Mouse (Mus musculus) embryonic facial prominence, embryonic 14.5 days (tissue): Measurements from ENCODE around the gene Gm42906. TPM values are rescaled to one million over a fixed set of nuclear protein-coding genes. Genes with fewer than 3 reads are reported as not detected.

Source experiments
- ATAC-seq: fragments of 200-750 bp; cut with Nextera tagmentation; 2 replicates; pipeline ENCODE4 v1.8.0; 2017; ENCODE audit warnings: low read depth, moderate number of reproducible peaks, moderate TSS enrichment
- DNase-seq: peaks from one replicate; pipeline ENCODE4 v3.0.0-alpha.2; 2015; ENCODE audit warnings: low spot score
- H3K27ac ChIP-seq: fragments of 300-500 bp; sonication (generic); replicated peaks from 2 replicates; pipeline ENCODE4 v1.5.1; 2014; ENCODE audit warnings: low read depth, mild to moderate bottlenecking, low read length, moderate library complexity
- H3K27me3 ChIP-seq: fragments of 300-500 bp; sonication (generic); replicated peaks from 2 replicates; pipeline ENCODE4 v1.6.1; 2014; ENCODE audit warnings: low read length; ENCODE audit not compliant: control insufficient read depth, insufficient read depth
- H3K36me3 ChIP-seq: fragments of 300-500 bp; sonication (generic); 2 replicates; pipeline ENCODE4 v1.6.1; 2014; ENCODE audit warnings: low read length, mixed read lengths; ENCODE audit not compliant: control insufficient read depth, insufficient read depth
- H3K4me1 ChIP-seq: fragments of 300-500 bp; sonication (generic); 2 replicates; pipeline ENCODE4 v1.6.1; 2014; ENCODE audit warnings: antibody characterized with exemption, low read length; ENCODE audit not compliant: control insufficient read depth, insufficient read depth
- H3K4me2 ChIP-seq: fragments of 300-500 bp; sonication (generic); 2 replicates; pipeline ENCODE4 v1.6.1; 2014; ENCODE audit warnings: low read depth, mild to moderate bottlenecking, low read length, moderate library complexity, mixed read lengths
- H3K4me3 ChIP-seq: fragments of 300-500 bp; sonication (generic); 2 replicates; pipeline ENCODE4 v1.5.1; 2014; ENCODE audit warnings: low read depth, mild to moderate bottlenecking, low read length
- H3K9ac ChIP-seq: fragments of 300-500 bp; sonication (generic); 2 replicates; pipeline ENCODE4 v1.6.1; 2014; ENCODE audit warnings: low read depth, mild to moderate bottlenecking, low read length, moderate library complexity, mixed read lengths
- H3K9me3 ChIP-seq: fragments of 300-500 bp; sonication (generic); 2 replicates; pipeline ENCODE4 v1.6.1; 2016; ENCODE audit warnings: low read length; ENCODE audit not compliant: control insufficient read depth
- WGBS: fragments of 180-500 bp; shearing (Covaris S2); extraction: QIAGEN DNeasy Blood & Tissue Kit; methylation state at CpG from one replicate; pipeline ENCODE4 v1.1.7; 2014; 5-methylcytosine and 5-hydroxymethylcytosine counted together
- polyA plus RNA-seq: library from polyadenylated mRNA; unstranded; fragments of >200 nt; fragmentation: Nextera tagmentation; extraction: Ambion mirVana; gene quantifications from 2 replicates; pipeline ENCODE4 v1.2.1, GENCODE M21; 2014

Gm42906 gene
- polyA plus RNA-seq, 1 experiment from 2014 or later: not detected

DNA sequence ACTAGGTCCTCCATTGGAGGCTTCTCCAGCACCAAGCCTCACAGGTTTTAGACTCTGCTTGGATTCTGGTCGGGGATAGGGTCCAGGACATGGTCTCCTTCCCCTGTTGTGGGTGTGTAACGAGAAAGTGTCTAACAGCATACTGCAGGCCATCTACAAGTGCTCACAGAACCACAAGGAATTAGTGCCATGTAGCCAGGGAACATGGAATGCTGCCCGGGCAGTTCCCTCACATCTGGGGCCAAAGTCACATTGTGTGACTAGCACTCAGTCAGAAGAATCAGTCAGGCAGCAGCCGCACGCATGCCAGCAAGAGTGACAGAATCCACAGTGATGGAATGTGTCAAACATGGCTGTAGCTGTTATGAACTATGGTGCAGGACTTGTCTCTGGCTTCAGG is 261.7 kb downstream of the Gm42906 start:
- no peak for ATAC-seq
- Histone ChIP-seq H3K4me2 (no peak overlapping the region), H3K27me3 (no peaks in the 10 kb centered on the region), H3K27ac (no peak overlapping the region), H3K9me3 (no peaks in the 10 kb centered on the region), H3K4me1 (0 out of 2 replicates have a peak, but pooled peaks cover 3% of the 10 kb centered on the region), H3K4me3 (no peak overlapping the region), H3K36me3 (no peaks in the 10 kb centered on the region), H3K9ac (no peak overlapping the region)
- DNase-seq: no peak
- 68% methylated on average over 5 of the region's 5 CpGs for WGBS

DNA sequence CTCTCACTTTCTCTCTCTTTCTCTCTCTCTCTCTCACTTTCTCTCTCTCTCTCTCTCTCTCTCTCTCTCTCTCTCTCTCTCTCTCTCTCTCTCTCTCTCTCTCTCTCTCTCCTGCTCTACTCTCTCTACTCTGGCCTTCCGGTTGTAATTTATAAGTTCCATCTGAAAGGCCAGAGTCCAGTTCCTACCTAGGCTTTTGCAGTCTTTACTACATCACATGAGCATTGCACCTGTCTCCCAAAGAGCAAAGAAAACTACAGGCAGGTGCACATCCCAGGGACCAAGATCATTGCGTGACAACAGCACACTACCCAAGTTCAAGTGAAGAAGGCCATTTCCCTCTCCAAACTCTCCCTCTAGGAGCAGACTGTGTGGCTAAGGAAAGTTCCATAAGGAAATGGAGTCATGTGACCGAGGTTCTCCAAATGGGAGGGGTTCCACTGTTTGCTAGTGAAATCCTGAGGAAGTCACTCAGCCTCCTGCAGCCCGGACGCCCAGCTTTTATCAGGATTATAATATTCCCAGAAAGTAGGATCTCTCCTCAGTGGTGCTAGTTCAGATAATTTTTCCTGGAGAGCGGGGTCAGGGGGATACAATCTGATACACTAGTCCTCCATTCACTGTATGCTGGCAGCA is 262.5 kb downstream of the Gm42906 start:
- no peak overlapping the region for H3K4me3 ChIP-seq
- DNase-seq: no peak
- no peak overlapping the region for H3K4me2 ChIP-seq
- H3K36me3 ChIP-seq: no peaks in the 10 kb centered on the region
- no peaks in the 10 kb centered on the region for H3K9me3 ChIP-seq
- H3K27ac ChIP-seq: no peak overlapping the region
- whole genome bisulfite sequencing: 80% methylated on average over 6 of the region's 6 CpGs
- H3K27me3 ChIP-seq: no peaks in the 10 kb centered on the region
- ATAC-seq: no peak
- 0 out of 2 replicates have a peak, but pooled peaks cover 3% of the 10 kb centered on the region for H3K4me1 ChIP-seq
- H3K9ac ChIP-seq: no peak overlapping the region

DNA sequence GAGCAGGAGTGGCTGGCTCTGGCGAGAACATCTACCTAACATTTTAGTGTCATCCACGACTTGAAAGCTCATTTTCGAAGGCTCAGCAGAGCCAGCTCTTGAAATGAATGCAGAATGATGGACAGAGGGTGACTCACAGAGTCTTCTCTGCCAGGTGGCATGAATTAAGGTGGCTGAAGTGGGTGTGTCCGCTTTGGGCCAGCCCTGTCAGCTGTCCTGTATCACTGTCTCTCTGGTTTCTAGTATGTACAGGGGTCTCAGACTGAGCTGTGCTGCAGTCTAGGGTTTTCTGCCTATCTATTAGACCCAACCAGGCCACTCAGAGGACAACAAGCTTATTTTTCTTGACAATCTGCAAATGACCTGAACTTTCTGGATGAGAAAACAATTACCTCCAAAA is 263.1 kb downstream of the Gm42906 start:
- H3K27me3 ChIP-seq: no peaks in the 10 kb centered on the region
- H3K4me2 ChIP-seq: no peak overlapping the region
- peak overlapping the region; percentile 5; the same call in 1 of the 2 replicates for H3K27ac ChIP-seq
- ATAC-seq: no peak
- DNase-seq: no peak
- no peaks in the 10 kb centered on the region for H3K9me3 ChIP-seq
- no peak overlapping the region for H3K9ac ChIP-seq
- no peak overlapping the region for H3K4me3 ChIP-seq
- H3K4me1 ChIP-seq: 0 out of 2 replicates have a peak, but pooled peaks cover 3% of the 10 kb centered on the region
- WGBS: 51% methylated on average over 4 of the region's 4 CpGs
- H3K36me3 ChIP-seq: no peaks in the 10 kb centered on the region

DNA sequence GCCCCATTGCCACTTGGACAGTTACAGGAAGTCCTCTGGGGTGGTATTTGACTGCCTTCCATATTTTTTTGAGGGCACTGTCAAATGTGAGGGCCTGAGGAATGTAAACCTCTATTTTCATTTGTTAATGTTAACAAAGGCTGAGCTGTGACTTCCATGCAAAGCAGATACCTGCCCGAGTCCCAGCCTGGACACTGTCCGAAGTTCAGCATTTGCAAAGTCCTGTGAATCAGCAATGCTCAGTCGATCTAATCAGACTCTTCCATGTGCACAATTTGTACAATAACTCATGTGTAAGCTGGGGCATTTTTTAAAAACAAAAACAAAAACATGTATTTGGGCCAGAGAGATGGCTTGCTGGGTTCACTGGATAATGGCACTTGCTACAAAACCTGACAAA is 265.3 kb downstream of the Gm42906 start:
- H3K36me3 ChIP-seq: no peaks in the 10 kb centered on the region
- WGBS: 95% methylated on average over 3 of the region's 3 CpGs
- no peak overlapping the region for H3K4me2 ChIP-seq
- no peak overlapping the region for H3K27ac ChIP-seq
- DNase-seq (no peak), ATAC-seq (no peak)
- no peak overlapping the region for H3K4me3 ChIP-seq
- no peaks in the 10 kb centered on the region for H3K4me1 ChIP-seq
- H3K9me3 ChIP-seq: no peaks in the 10 kb centered on the region
- no peaks in the 10 kb centered on the region for H3K27me3 ChIP-seq
- no peak overlapping the region for H3K9ac ChIP-seq

DNA sequence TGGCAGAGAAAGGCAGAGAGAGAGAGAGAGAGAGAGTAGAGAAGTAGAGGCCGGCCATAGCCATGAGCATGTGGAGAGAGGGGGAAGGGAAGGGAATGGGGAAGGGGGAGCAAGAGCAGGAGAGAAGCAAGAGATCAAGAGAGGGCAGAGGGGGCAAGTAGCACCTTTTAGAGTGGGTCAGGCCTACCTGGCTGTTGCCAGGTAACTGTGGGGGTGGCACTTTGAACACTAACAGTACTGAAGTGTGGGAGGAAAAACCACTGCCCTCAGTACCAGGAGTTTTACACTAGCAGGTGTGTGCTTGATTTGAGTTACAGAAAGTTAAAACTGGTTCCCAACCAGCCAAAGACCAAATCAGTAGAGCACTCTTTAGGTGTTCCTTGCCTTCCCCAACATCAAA is 272.7 kb downstream of the Gm42906 start:
- ATAC-seq: no peak
- WGBS: 68% methylated on average over 1 of the region's 1 CpGs

DNA sequence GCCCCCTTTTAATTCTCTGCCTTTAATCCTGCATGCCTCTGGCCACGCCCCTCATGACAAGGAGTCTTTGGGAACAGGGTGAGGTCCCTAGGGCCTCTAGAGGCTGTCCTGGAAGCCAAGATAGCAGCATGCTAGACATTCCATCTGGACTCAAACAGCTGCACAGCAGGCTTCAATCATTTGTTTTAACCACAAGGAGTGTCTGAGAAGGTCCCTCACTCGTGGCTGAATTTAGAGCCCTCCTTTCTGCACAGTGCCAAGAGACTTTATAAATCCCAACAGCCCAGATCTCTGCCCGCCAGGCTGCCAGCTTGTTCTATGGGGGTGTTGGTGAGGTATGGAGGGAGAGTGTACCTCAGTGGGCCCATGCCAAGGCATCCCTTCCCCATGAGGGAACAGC is 273.2 kb downstream of the Gm42906 start:
- DNase-seq (peak; percentile 79), ATAC-seq (peak; percentile 68)
- no peaks in the 10 kb centered on the region for H3K9me3 ChIP-seq
- no peak overlapping the region for H3K4me3 ChIP-seq
- peaks cover 8% of the 10 kb centered on the region; the same call in 1 of the 2 replicates for H3K4me1 ChIP-seq
- no peak overlapping the region for H3K9ac ChIP-seq
- no peak overlapping the region for H3K4me2 ChIP-seq
- H3K27me3 ChIP-seq: no peaks in the 10 kb centered on the region
- H3K27ac ChIP-seq: no peak overlapping the region
- no peaks in the 10 kb centered on the region for H3K36me3 ChIP-seq
- 22% methylated on average over 3 of the region's 3 CpGs for WGBS

More for the DNA sequence above, 272.7 kb downstream of the Gm42906 start:
- no peaks in the 10 kb centered on the region for H3K9me3 ChIP-seq
- no peak overlapping the region for H3K27ac ChIP-seq
- H3K9ac ChIP-seq: no peak overlapping the region
- no peak for DNase-seq
- H3K27me3 ChIP-seq: no peaks in the 10 kb centered on the region
- H3K4me3 ChIP-seq: no peak overlapping the region
- H3K4me1 ChIP-seq: peaks cover 8% of the 10 kb centered on the region; the same call in 1 of the 2 replicates
- no peaks in the 10 kb centered on the region for H3K36me3 ChIP-seq
- H3K4me2 ChIP-seq: no peak overlapping the region

DNA sequence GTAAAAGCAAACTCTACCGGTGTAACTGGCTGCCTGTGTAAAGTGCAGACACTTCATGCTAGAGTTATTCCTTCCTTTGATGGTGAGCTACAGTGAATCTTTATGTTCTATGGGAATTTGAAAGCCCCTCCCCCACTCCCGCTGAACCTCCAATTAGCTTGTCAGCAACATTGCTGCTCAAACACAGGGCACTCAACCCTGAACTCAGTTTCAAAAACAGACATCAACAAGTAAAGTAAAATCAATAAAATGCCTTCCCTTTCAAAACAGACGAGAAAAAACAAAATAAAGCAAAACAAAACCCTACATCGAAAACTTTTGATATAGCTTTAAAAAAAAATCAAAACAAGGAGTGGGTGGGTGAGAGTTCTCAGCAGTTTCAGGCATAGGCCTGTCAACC is 273.9 kb downstream of the Gm42906 start:
- no peak for ATAC-seq
- no peak overlapping the region for H3K4me3 ChIP-seq
- WGBS: 54% methylated on average over 4 of the region's 4 CpGs
- H3K27ac ChIP-seq: no peak overlapping the region
- H3K27me3 ChIP-seq: no peaks in the 10 kb centered on the region
- peaks cover 8% of the 10 kb centered on the region; the same call in 1 of the 2 replicates for H3K4me1 ChIP-seq
- H3K9me3 ChIP-seq: no peaks in the 10 kb centered on the region
- DNase-seq: no peak
- H3K9ac ChIP-seq: no peak overlapping the region
- no peak overlapping the region for H3K4me2 ChIP-seq
- no peaks in the 10 kb centered on the region for H3K36me3 ChIP-seq

DNA sequence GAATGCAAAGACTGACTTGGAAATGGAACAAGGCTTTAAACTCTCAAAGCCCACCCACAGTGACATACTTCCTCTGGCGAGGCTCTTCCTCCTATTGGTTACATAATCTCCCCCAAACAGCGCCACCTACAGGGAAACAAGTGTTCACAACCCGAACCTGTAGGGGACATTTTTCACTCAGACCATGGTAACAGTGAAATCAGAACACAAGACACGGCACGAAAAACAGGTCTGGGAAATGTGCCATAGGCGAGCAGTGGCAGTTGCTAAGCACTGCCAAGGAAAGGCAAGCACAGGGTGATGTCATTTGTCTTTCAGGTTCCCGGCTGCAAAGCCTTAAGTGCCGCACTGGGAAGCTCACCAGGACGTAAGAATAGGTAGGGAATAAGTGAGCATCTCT is 276.4 kb downstream of the Gm42906 start:
- no peak for ATAC-seq
- no peaks in the 10 kb centered on the region for H3K36me3 ChIP-seq
- peaks cover 8% of the 10 kb centered on the region; the same call in 1 of the 2 replicates for H3K4me1 ChIP-seq
- H3K27ac ChIP-seq: no peak overlapping the region
- DNase-seq: no peak
- 91% methylated on average over 9 of the region's 9 CpGs for WGBS
- no peaks in the 10 kb centered on the region for H3K27me3 ChIP-seq
- H3K9me3 ChIP-seq: no peaks in the 10 kb centered on the region
- no peak overlapping the region for H3K9ac ChIP-seq
- H3K4me3 ChIP-seq: no peak overlapping the region
- H3K4me2 ChIP-seq: no peak overlapping the region

DNA sequence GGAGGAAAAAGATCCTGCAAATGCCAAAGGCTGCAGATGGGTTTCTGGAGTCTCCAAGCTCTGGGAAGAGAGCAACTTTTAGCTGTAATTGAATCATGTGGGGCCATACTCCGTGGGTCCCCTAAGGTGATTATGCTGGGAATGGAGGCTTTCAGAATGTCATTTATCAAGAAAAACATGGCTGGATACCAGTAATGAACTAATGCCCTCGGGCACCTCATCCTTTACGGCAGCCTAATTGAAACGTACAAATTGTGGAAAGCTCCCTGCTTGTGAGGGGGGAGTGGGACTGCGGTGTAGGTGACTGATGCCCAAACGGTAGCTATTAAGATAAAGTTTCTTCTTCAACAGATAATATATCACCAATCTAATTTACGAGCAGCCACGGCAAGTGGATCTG is 278.5 kb downstream of the Gm42906 start:
- Histone ChIP-seq H3K27me3 (no peaks in the 10 kb centered on the region), H3K4me3 (no peak overlapping the region), H3K4me2 (no peak overlapping the region), H3K36me3 (no peaks in the 10 kb centered on the region), H3K9ac (no peak overlapping the region), H3K4me1 (peaks cover under 1% of the 10 kb centered on the region; the same call in 1 of the 2 replicates), H3K9me3 (no peaks in the 10 kb centered on the region), H3K27ac (no peak overlapping the region)
- ATAC-seq: no peak; the same call in 1 of the 2 replicates
- no peak for DNase-seq
- WGBS: 36% methylated on average over 8 of the region's 8 CpGs
